ENCODE assay signal across 21 mouse cellular contexts in genomic region chr10:121254343-121254742, GRCm38 (mm10).
DNase-seq lines count a peak whose midpoint lies in the region; TF ChIP-seq lines count a peak whose summit lies in the region.
"Had no signal": no experiment of that assay in that cellular context is flagged by ENCODE, and none has a peak within 500 bp of the region (broad histone marks: within the 10 kb centered on the region; RNA-seq: fewer than 3 reads in every experiment).

No protein-coding gene starts in this region.

- peaks cover 2 to 12% of the 10 kb centered on the region in 2 experiments; a peak in 2 of 4 replicates for H3K4me1 ChIP-seq in CH12.LX (ENCODE audit: control insufficient read depth in 1 of 2, insufficient read depth in 2 of 2)
- H3K4me1 ChIP-seq in MEL (ENCODE audit: control insufficient read depth in 1 of 2, insufficient read depth in 2 of 2, low read length in 2 of 2) = no peaks in the 10 kb centered on the region

- TF ChIP-seq POLR2A in CH12.LX (IDR thresholded peaks at IDR 0.05; ENCODE audit: low read depth, low read length) = no peak
- no peak for TF ChIP-seq POLR2A in MEL (IDR thresholded peaks at IDR 0.05; ENCODE audit: control insufficient read depth in 1 of 2, insufficient read depth in 1 of 2, low read depth in 1 of 2, low read length in 2 of 2, poor library complexity in 1 of 2)

- H3K79me2 ChIP-seq in CH12.LX (replicated peaks; ENCODE audit: control insufficient read depth, extremely low read depth, insufficient read depth, poor library complexity, severe bottlenecking) (no peaks in the 10 kb centered on the region), MEL (ENCODE audit: control insufficient read depth, insufficient read depth, low read length, poor library complexity) (no peaks in the 10 kb centered on the region)

- H3K27ac ChIP-seq in CH12.LX (ENCODE audit: insufficient read depth, low read depth) = no peak overlapping the region
- H3K27ac ChIP-seq in MEL (ENCODE audit: control insufficient read depth, low read depth, low read length) = no peak overlapping the region

- H3K9me3 ChIP-seq in CH12.LX (replicated peaks; ENCODE audit: low read length) (no peaks in the 10 kb centered on the region), MEL (replicated peaks; ENCODE audit: insufficient read depth, low read length) (no peaks in the 10 kb centered on the region)

- H3K4me3 ChIP-seq in CH12.LX (replicated peaks in 1 of 3; ENCODE audit: low read depth in 2 of 3, low read length in 2 of 3, poor library complexity in 1 of 3) (no peak overlapping the region), MEL (ENCODE audit: control insufficient read depth in 1 of 2, insufficient read depth in 1 of 2, low read depth in 2 of 2, low read length in 2 of 2) (peak overlapping the region in 1 of 2 experiments; percentile 52; a peak in 2 of 4 replicates)

- in situ Hi-C loops in CH12.LX (cut with MboI; ENCODE audit: low pct_ligation_motif_present, low pct_unique_long_range_greater_than_20kb, low sequenced_read_pairs) = loop anchor here (25.0 kb wide), 1 partner anchor 1017 kb away; the partner anchor contains the start of gene Llph

- peak overlapping the region; percentile 33 for H3K4me2 ChIP-seq in CH12.LX (ENCODE audit: insufficient read depth, low read depth, poor library complexity, severe bottlenecking)

- DNase-seq in A20 (ENCODE audit: low read depth, low spot score) (peak; percentile 63), CH12.LX (ENCODE audit: extremely low read depth) (peak; percentile 22), MEL (ENCODE audit: low read depth, low spot score) (peak; percentile 54)
- no peak for DNase-seq in right cerebral cortex, adult 18-20 months
- DNase-seq in kidney, adult 11 months = no peak
- DNase-seq in right cerebral cortex, postnatal 36 days (ENCODE audit: low spot score in 2 of 2) = no peak
- DNase-seq: adrenal gland, adult 2 months; adrenal gland, adult 8-10 months; adrenal gland, postnatal 10 days; adrenal gland, postnatal 14 days; adrenal gland, postnatal 25 days; adrenal gland, postnatal 36 days; B cell, adult 2 months; cerebellum, adult 11 months; cerebellum, adult 11-12 months; cerebellum, adult 18-20 months; cerebellum, adult 2 months; cerebellum, adult 8-10 months; cerebellum, adult 9-10 months had no signal

- TF ChIP-seq EP300 in CH12.LX (IDR thresholded peaks at IDR 0.05; ENCODE audit: low read length) (0 out of 2 replicates have a peak, but pooled peaks have one; percentile 27), MEL (IDR thresholded peaks at IDR 0.05; ENCODE audit: low read depth in 1 of 2, low read length in 2 of 2) (no peak)

- no peak overlapping the region for H3K9ac ChIP-seq in CH12.LX (ENCODE audit: insufficient read depth, low read depth)
- H3K9ac ChIP-seq in MEL (ENCODE audit: control insufficient read depth, low read depth, low read length, poor library complexity, severe bottlenecking) = no peak overlapping the region

- H3K27me3 ChIP-seq in CH12.LX (replicated peaks) = no peaks in the 10 kb centered on the region
- no peaks in the 10 kb centered on the region for H3K27me3 ChIP-seq in MEL (ENCODE audit: control insufficient read depth in 1 of 2, insufficient read depth in 2 of 2, low read length in 2 of 2)
- H3K27me3 ChIP-seq: Patski had no signal

- no peak for TF ChIP-seq CTCF in CH12.LX (conservative IDR thresholded peaks at IDR 0.05 in 1 of 2, IDR thresholded peaks at IDR 0.05 in 1 of 2; ENCODE audit: low read depth in 2 of 2, low read length in 2 of 2)
- TF ChIP-seq CTCF in MEL (IDR thresholded peaks at IDR 0.05 in 2 of 3, conservative IDR thresholded peaks at IDR 0.05 in 1 of 3; ENCODE audit: control insufficient read depth in 1 of 3, insufficient read depth in 1 of 3, low read depth in 2 of 3, low read length in 3 of 3, poor library complexity in 1 of 3, severe bottlenecking in 1 of 3) = no peak

- TF ChIP-seq RAD21 in CH12.LX (IDR thresholded peaks at IDR 0.05; ENCODE audit: low read depth, low read length) (no peak), MEL (IDR thresholded peaks at IDR 0.05; ENCODE audit: low read depth, low read length) (no peak)

- no peaks in the 10 kb centered on the region for H3K36me3 ChIP-seq in CH12.LX (replicated peaks in 1 of 2; ENCODE audit: control insufficient read depth in 1 of 2, insufficient read depth in 1 of 2, low read length in 1 of 2)
- H3K36me3 ChIP-seq in MEL (ENCODE audit: control insufficient read depth in 1 of 2, insufficient read depth in 2 of 2, low read length in 2 of 2) = no peaks in the 10 kb centered on the region; a peak in 1 of 4 replicates
- H3K36me3 ChIP-seq: G1E had no signal

- dilution Hi-C loops in CH12.LX (cut with MboI; ENCODE audit: extremely low pct_ligation_motif_present, extremely low pct_unique_long_range_greater_than_20kb, low sequenced_read_pairs) = no loop called here

TF ChIP-seq in CH12.LX, 34 proteins besides CTCF, POLR2A, EP300 and RAD21:
- TF ChIP-seq ELF1 (IDR thresholded peaks at IDR 0.05; ENCODE audit: low read depth, low read length) = peak; percentile 51; the same call in 1 of the 2 replicates
- TF ChIP-seq MAX (IDR thresholded peaks at IDR 0.05; ENCODE audit: low read length) = 0 out of 2 replicates have a peak, but pooled peaks have one; percentile 38
- peak; percentile 18; the same call in 1 of the 2 replicates for TF ChIP-seq IRF4 (IDR thresholded peaks at IDR 0.05; ENCODE audit: low read depth, low read length)
- TF ChIP-seq BHLHE40 (IDR thresholded peaks at IDR 0.05; ENCODE audit: low read depth, low read length) = no peak
- no peak for TF ChIP-seq CHD2 (IDR thresholded peaks at IDR 0.05; ENCODE audit: low read length)
- no peak for TF ChIP-seq MXI1 (IDR thresholded peaks at IDR 0.05; ENCODE audit: low read depth, low read length)
- no peak for TF ChIP-seq RCOR1 (conservative IDR thresholded peaks at IDR 0.05; ENCODE audit: low read depth, low read length)
- TF ChIP-seq JUN (IDR thresholded peaks at IDR 0.05; ENCODE audit: insufficient read depth, low read depth, low read length) = no peak
- TF ChIP-seq GABPA (IDR thresholded peaks at IDR 0.05; ENCODE audit: insufficient replicate concordance, low read depth, low read length) = no peak
- TF ChIP-seq KAT2A (IDR thresholded peaks at IDR 0.05; ENCODE audit: insufficient replicate concordance, low read length) = no peak
- TF ChIP-seq ZMIZ1 (IDR thresholded peaks at IDR 0.05; ENCODE audit: low read depth, low read length) = no peak
- TF ChIP-seq HCFC1 (IDR thresholded peaks at IDR 0.05; ENCODE audit: low read depth, low read length) = no peak
- no peak for TF ChIP-seq ETS1 (conservative IDR thresholded peaks at IDR 0.05; ENCODE audit: low read depth, low read length)

TF ChIP-seq in MEL, 35 proteins besides CTCF, POLR2A, EP300 and RAD21:
- TF ChIP-seq MXI1 (IDR thresholded peaks at IDR 0.05; ENCODE audit: low read depth, low read length) = no peak
- TF ChIP-seq E2F4 (IDR thresholded peaks at IDR 0.05; ENCODE audit: borderline replicate concordance, low read depth, low read length) = no peak
- 0 out of 2 replicates have a peak, but pooled peaks have one; percentile 44 for TF ChIP-seq ELF1 (IDR thresholded peaks at IDR 0.05; ENCODE audit: low read depth, low read length)
TF ChIP-seq in MEL: peak in this region for 1.

Comparison
In these comparisons a context has a peak if more than half of its experiments do, and no peak if none do; other contexts are left out.
1. DNase-seq: peak in A20 (single experiment), CH12.LX (single experiment) and MEL (single experiment); none in right cerebral cortex, adult 18-20 months (single experiment), kidney, adult 11 months (single experiment) and right cerebral cortex, postnatal 36 days (0 of 2).